Mouse (Mus musculus) G1E (cell line): ENCODE results near the gene Grik4.

Experiments
- CTCF ChIP-seq: IDR thresholded peaks from 2 replicates; pipeline ENCODE4 v1.5.1; 2012; ENCODE audit warnings: low read depth, low read length, inconsistent platforms, mixed read lengths
- GATA1 ChIP-seq: IDR thresholded peaks from 2 replicates; pipeline ENCODE4 v1.6.1; 2012; ENCODE audit warnings: borderline replicate concordance, low read length, inconsistent platforms, mixed read lengths
- POLR2AphosphoS5 ChIP-seq: IDR thresholded peaks from 2 replicates; pipeline ENCODE4 v1.6.1; 2012; ENCODE audit warnings: low read depth, low read length, inconsistent platforms; ENCODE audit not compliant: insufficient replicate concordance
- TAL1 ChIP-seq: conservative IDR thresholded peaks from 2 replicates; pipeline ENCODE4 v1.6.1; 2012; ENCODE audit warnings: low read depth, low read length, inconsistent platforms, mixed read lengths

GRCm38 (mm10) chr9:42722501-42722900 is 221.8 kb downstream of the Grik4 start:
- TF ChIP-seq CTCF: no peak
- TF ChIP-seq POLR2AphosphoS5: no peak
- TF ChIP-seq GATA1: no peak
- TF ChIP-seq TAL1: no peak
